Mouse (Mus musculus) CH12.LX (cell line): ENCODE data around the gene Abcf2. TPM values are rescaled to one million over a fixed set of nuclear protein-coding genes. Genes with fewer than 3 reads are reported as not detected.

Source experiments
- polyA plus RNA-seq: library from polyadenylated mRNA; unstranded; fragments of >175 nt; gene quantifications from 2 replicates; pipeline ENCODE4 v1.2.1, GENCODE M21; 2012; ENCODE audit warnings: low read depth; ENCODE audit not compliant: insufficient read length
- total RNA-seq, 2 experiments: library from RNA; depleted of rRNA; stranded (reverse); fragments of 300-350 nt in 1 of 2; fragments of >200 nt in 1 of 2; gene quantifications; 2 replicates each; pipeline ENCODE4 v1.2.3; 2012 to 2014

The Abcf2 gene
- total and polyA plus RNA-seq, 3 experiments: 118 to 162 (median 162) TPM

Other genes starting within 250 kb of the Abcf2 start
- 1.7 and 2.8 TPM in 2 replicates for gene Kcnh2, start 225.9 kb downstream of the Abcf2 start, total RNA-seq (2012; rRNA removed)
- gene Kcnh2, start 225.9 kb downstream of the Abcf2 start, total RNA-seq (2014; rRNA removed): 0.20 and 0.30 TPM in 2 replicates
- 0.59 and 0.95 TPM in 2 replicates for gene Kcnh2, start 225.9 kb downstream of the Abcf2 start, polyA plus RNA-seq
- 0.30 and 0.34 TPM in 2 replicates for gene Nos3, start 212.7 kb downstream of the Abcf2 start, total RNA-seq (2012; rRNA removed)
- 0.22 and 0.36 TPM in 2 replicates for gene Nos3, start 212.7 kb downstream of the Abcf2 start, total RNA-seq (2014; rRNA removed)
- 0.31 and 0.37 TPM in 2 replicates for gene Nos3, start 212.7 kb downstream of the Abcf2 start, polyA plus RNA-seq
- 0.46 and 0.81 TPM in 2 replicates for gene Atg9b, start 185.3 kb downstream of the Abcf2 start, total RNA-seq (2012; rRNA removed)
- 0.68 and 0.86 TPM in 2 replicates for gene Atg9b, start 185.3 kb downstream of the Abcf2 start, total RNA-seq (2014; rRNA removed)
- gene Atg9b, start 185.3 kb downstream of the Abcf2 start, polyA plus RNA-seq: 1.1 and 1.3 TPM in 2 replicates
- 50.3 and 58.7 TPM in 2 replicates for gene Abcb8, start 183.8 kb downstream of the Abcf2 start, total RNA-seq (2012; rRNA removed)
- gene Abcb8, start 183.8 kb downstream of the Abcf2 start, total RNA-seq (2014; rRNA removed): 31.0 and 34.7 TPM in 2 replicates
- 36.9 and 45.4 TPM in 2 replicates for gene Abcb8, start 183.8 kb downstream of the Abcf2 start, polyA plus RNA-seq
- gene Asic3, start 164.1 kb downstream of the Abcf2 start, total RNA-seq (2012; rRNA removed): 0.25 TPM in 1 of 2 replicates, not detected in the other
- gene Asic3, start 164.1 kb downstream of the Abcf2 start, total RNA-seq (2014; rRNA removed): not detected in 2 replicates
- 1.1 and 1.3 TPM in 2 replicates for gene Asic3, start 164.1 kb downstream of the Abcf2 start, polyA plus RNA-seq
- gene Cdk5, start 153.9 kb downstream of the Abcf2 start, total RNA-seq (2012; rRNA removed): 10.4 and 12.1 TPM in 2 replicates
- gene Cdk5, start 153.9 kb downstream of the Abcf2 start, total RNA-seq (2014; rRNA removed): 7.4 and 9.2 TPM in 2 replicates
- 25.1 and 26.6 TPM in 2 replicates for gene Cdk5, start 153.9 kb downstream of the Abcf2 start, polyA plus RNA-seq
- gene Slc4a2, start 153.6 kb downstream of the Abcf2 start, total RNA-seq (2012; rRNA removed): 17.2 and 18.6 TPM in 2 replicates
- 12.7 and 12.9 TPM in 2 replicates for gene Slc4a2, start 153.6 kb downstream of the Abcf2 start, total RNA-seq (2014; rRNA removed)
- 27.2 and 27.3 TPM in 2 replicates for gene Slc4a2, start 153.6 kb downstream of the Abcf2 start, polyA plus RNA-seq
- 61.2 and 61.4 TPM in 2 replicates for gene Fastk, start 132.2 kb downstream of the Abcf2 start, total RNA-seq (2012; rRNA removed)
- 41.8 and 44.8 TPM in 2 replicates for gene Fastk, start 132.2 kb downstream of the Abcf2 start, total RNA-seq (2014; rRNA removed)
- gene Fastk, start 132.2 kb downstream of the Abcf2 start, polyA plus RNA-seq: 88.0 and 88.1 TPM in 2 replicates
- 9.6 and 13.1 TPM in 2 replicates for gene Tmub1, start 129.6 kb downstream of the Abcf2 start, total RNA-seq (2012; rRNA removed)
- gene Tmub1, start 129.6 kb downstream of the Abcf2 start, total RNA-seq (2014; rRNA removed): 6.1 and 7.6 TPM in 2 replicates
- 8.6 and 11.2 TPM in 2 replicates for gene Tmub1, start 129.6 kb downstream of the Abcf2 start, polyA plus RNA-seq
- gene Agap3, start 125.3 kb downstream of the Abcf2 start, total RNA-seq (2012; rRNA removed): 43.5 and 46.3 TPM in 2 replicates
- gene Agap3, start 125.3 kb downstream of the Abcf2 start, total RNA-seq (2014; rRNA removed): 12.8 and 15.4 TPM in 2 replicates
- gene Agap3, start 125.3 kb downstream of the Abcf2 start, polyA plus RNA-seq: 37.9 and 38.0 TPM in 2 replicates
- 0.04 and 0.08 TPM in 2 replicates for gene Gbx1, start 50.3 kb downstream of the Abcf2 start, total RNA-seq (2012; rRNA removed)
- not detected in 2 replicates for gene Gbx1, start 50.3 kb downstream of the Abcf2 start, total RNA-seq (2014; rRNA removed)
- gene Gbx1, start 50.3 kb downstream of the Abcf2 start, polyA plus RNA-seq: 0.07 and 0.13 TPM in 2 replicates
- gene Asb10, start 36.5 kb downstream of the Abcf2 start, total RNA-seq (2012; rRNA removed): not detected in 2 replicates
- not detected in 2 replicates for gene Asb10, start 36.5 kb downstream of the Abcf2 start, total RNA-seq (2014; rRNA removed)
- not detected in 2 replicates for gene Asb10, start 36.5 kb downstream of the Abcf2 start, polyA plus RNA-seq
- not detected in 2 replicates for gene 4931409K22Rik, start 20.7 kb downstream of the Abcf2 start, total RNA-seq (2012; rRNA removed)
- not detected in 2 replicates for gene 4931409K22Rik, start 20.7 kb downstream of the Abcf2 start, total RNA-seq (2014; rRNA removed)
- not detected in 2 replicates for gene 4931409K22Rik, start 20.7 kb downstream of the Abcf2 start, polyA plus RNA-seq
- 20.4 and 25.5 TPM in 2 replicates for gene Chpf2, start 9.3 kb upstream of the Abcf2 start, total RNA-seq (2012; rRNA removed)
- 11.2 and 11.9 TPM in 2 replicates for gene Chpf2, start 9.3 kb upstream of the Abcf2 start, total RNA-seq (2014; rRNA removed)
- 22.8 and 26.9 TPM in 2 replicates for gene Chpf2, start 9.3 kb upstream of the Abcf2 start, polyA plus RNA-seq
- gene Smarcd3, start 46.9 kb upstream of the Abcf2 start, total RNA-seq (2012; rRNA removed): 1.3 and 1.5 TPM in 2 replicates
- gene Smarcd3, start 46.9 kb upstream of the Abcf2 start, total RNA-seq (2014; rRNA removed): not detected in 2 replicates
- 2.2 and 2.8 TPM in 2 replicates for gene Smarcd3, start 46.9 kb upstream of the Abcf2 start, polyA plus RNA-seq
- 48.5 and 58.1 TPM in 2 replicates for gene Nub1, start 108.1 kb upstream of the Abcf2 start, total RNA-seq (2012; rRNA removed)
- 66.5 and 69.3 TPM in 2 replicates for gene Nub1, start 108.1 kb upstream of the Abcf2 start, total RNA-seq (2014; rRNA removed)
- gene Nub1, start 108.1 kb upstream of the Abcf2 start, polyA plus RNA-seq: 83.2 and 86.2 TPM in 2 replicates
- gene Wdr86, start 153.3 kb upstream of the Abcf2 start, total RNA-seq (2012; rRNA removed): 0.08 TPM in 2 replicates
- not detected in 2 replicates for gene Wdr86, start 153.3 kb upstream of the Abcf2 start, total RNA-seq (2014; rRNA removed)
- gene Wdr86, start 153.3 kb upstream of the Abcf2 start, polyA plus RNA-seq: 0.05 and 0.16 TPM in 2 replicates
- 2.0 TPM in 1 of 2 replicates, not detected in the other for gene Crygn, start 180.5 kb upstream of the Abcf2 start, total RNA-seq (2012; rRNA removed)
- gene Crygn, start 180.5 kb upstream of the Abcf2 start, total RNA-seq (2014; rRNA removed): not detected in 2 replicates
- not detected in 2 replicates for gene Crygn, start 180.5 kb upstream of the Abcf2 start, polyA plus RNA-seq